Mouse (Mus musculus) CD4-positive helper T cell, adult 2 months (primary cell): ENCODE results near the gene Tsnax.

ENCODE experiments used
- DNase-seq: peaks from one replicate; pipeline ENCODE4 v3.0.0-alpha.2; 2012; ENCODE audit warnings: low read depth, missing footprints, low spot score

Gene Tsnax

DNA sequence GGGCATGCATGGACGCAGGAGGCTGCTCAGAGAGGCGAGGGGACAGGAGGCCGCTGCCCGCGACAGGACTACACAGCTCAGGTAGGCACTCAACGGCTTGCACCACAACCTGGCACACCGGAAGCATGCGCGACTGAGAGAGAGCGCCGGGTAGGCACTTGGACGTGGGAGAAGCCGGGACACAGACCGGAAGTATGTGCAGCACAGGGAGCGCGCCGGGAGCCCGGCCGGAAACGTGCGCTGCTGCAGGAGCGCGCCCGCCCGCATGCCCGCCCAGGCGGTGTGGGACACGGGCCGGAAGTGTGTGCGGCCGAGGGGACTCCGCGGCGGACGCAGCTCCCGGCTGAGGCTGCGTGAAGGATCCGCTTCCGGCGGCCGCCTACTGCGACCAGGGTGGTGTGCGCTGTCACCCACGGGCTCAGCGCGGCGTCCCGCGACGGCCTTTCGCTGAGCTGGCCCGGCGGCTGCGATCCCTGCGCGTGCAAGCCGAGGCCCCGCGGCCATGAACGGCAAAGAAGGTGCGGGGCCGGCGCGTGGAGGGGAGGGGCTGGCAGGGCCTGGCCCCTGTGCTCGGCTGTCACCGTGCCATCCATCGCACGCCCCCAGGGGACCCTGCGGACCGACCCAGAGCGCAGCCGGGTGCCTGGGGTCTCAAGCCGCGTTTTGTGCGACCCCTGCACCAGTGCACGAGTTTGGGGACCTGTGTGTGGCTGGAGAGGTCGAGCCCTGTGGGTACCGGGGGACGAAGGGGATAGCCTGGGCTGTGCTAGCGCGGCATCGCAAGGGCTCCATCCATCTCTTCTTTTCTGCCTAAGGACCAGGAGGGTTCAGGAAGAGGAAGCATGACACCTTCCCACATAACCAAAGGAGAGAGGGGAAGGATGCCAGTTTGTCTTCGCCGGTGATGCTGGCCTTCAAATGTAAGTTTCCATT is at the start of gene Tsnax:
TSS of gene Tsnax (plus strand) at position 303 of the 933 bp plus-strand sequence.
- peak; percentile 90 for DNase-seq

DNA sequence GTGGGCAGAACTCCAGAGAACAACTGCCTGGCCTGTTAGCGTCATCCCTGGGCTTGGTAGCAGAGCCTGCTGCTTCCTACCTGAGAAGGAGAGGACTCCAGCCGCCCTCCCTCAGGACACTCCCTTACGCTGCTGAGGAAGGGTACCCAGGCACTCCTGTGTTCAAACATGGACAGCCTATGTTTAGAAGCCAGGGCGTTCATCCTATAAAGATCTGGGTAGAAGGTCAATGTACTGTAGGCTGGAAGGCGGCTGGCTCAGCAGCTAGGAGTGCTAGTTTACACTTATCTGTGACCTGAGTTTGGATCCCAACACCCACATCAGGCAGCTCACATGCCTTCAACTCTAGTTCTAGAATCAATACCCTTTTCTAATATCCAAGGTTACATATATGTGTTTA is 49.6 kb upstream of the Tsnax start:
- DNase-seq: no peak

DNA sequence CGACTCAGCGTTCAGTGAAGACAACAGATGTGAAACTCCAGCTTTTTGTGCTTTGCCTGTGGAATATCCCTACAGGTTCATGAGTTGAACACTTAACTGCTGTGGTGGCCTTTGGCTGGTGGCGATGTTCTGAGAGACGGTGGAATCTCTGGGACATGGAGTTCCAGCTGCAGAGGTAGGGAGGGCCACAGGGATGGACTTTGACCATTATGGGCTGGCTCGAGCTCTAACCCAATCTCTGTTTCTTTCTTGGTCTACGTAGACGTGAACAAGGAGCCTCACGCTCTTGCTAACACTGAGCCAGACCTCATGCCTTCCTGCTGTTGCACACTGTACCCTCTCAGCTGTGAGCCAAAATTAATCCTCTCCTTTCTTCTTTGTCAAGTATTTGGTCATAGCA is 47.8 kb upstream of the Tsnax start:
- DNase-seq: no peak

DNA sequence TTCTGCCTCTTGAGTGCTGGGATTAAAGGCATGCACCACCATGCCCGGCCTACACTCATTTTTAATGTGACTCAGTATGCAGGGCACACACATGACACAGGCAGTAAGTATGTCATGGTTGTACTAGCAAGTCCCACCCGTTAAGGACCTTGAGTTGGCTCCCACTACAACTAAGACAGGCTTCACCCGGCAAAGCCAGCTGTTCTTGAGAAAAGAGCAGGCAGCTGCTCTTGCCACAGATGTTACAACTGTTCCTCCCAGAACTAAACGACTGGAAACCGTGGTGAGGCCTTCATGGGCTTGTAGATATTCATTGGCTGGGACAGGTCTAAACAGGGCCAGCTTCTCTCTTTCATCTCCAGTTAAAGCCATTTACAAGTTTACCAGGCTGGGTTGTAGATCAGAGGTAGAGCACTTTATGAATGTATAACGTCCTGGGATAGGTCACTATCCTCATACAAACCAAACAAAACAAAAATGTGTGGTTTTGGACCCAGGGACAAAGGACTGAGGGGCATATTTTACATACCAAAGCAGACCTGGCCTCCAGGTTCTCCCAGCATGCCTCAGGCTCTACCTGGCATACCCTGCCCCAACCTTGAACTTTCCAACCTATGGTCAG is 42.4 kb upstream of the Tsnax start:
- DNase-seq: no peak

DNA sequence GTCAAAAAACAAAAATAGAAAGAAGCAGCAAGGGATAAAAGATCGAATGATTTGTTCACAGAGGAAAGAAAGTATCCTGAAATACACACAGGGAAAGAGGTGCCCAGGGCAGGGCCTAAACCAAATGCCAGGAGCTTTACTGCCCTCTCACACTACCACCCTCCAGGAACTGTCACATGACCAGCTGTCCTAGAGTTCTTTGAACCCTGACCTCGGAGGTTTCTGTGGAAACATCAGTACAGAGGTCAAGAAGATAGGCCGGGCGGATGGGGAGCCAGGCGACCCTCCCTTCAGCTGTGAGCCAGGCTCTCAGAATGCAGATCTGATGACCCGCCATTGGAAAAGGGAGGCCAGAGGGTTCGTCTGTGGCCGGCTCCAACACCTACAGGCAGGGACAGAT is 39.6 kb upstream of the Tsnax start:
- DNase-seq: no peak

DNA sequence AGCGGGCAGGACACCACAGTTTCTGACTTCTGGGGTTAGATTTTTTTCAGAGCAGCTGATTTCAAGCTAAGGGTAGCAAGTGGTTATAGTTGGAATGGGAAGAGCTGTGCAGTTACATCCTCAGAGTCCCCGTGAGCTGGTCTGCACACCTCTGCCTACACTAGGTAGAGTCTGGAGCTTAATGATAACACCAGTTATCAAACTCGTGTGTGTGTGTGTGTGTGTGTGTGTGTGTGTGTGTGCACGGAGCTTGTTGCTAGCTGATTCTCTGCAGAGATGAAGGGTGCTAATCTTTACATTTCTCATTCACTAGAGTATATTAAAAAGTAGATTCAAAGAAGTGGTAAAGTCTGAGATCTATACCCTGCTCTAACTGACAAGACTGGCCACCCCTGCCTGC is 38.5 kb upstream of the Tsnax start:
- DNase-seq: no peak

DNA sequence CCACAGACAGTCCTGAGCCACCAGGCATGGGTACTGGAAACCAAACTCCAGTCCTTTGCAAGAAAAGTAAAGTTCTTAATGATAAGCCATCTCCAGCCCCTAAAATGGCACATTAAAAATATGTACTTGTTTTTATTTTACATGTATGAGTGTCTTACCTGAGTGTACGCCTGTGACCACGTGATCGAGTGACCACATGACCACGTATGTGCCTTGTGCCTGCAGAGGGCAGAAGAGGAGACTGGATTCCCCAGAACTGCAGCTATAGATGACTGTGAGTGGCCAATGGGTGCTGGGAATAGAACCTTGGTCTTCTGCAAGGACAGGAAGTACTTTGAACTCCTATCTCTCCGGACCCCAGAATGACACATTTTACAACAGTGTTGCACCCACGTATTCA is 36.6 kb upstream of the Tsnax start:
- DNase-seq: no peak

DNA sequence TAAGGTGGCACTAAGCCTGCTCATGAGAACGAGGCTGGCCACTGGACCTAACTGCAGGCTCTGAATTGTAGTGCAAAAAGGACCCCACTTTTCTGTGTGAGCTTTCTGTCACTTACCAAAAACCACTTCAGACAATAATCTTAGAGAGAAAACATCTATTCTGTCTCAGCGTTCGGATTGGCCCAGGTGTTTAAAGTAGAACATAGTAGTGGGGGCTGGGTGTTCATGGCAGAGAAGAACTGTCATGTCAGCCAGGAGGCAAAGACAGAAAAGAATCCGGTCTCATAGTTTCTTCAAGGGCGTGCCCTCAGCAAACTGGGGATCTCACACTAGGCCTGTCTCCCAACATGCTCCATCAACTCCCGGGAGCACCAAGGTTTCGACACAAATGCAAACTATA is 34.8 kb upstream of the Tsnax start:
- no peak for DNase-seq

DNA sequence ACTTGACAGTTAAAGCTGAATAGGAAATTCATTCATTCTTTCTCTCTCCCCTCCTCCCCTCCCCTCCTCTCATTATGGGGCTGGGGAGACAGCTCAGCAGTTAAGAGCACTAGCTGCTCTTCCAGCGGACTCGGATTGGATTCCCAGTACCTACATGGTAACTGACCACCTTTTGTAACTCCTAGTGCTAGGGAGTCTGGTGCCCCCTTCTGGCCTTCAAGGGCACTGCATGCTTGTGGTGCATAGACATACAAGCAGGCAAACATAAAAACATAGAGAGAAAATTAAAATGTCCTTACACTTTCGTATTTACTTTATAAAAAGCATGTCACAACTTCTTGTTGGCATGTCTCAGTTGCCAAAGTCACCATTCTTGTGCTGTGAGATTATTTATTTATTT is 32.8 kb upstream of the Tsnax start:
- DNase-seq: peak; percentile 10

DNA sequence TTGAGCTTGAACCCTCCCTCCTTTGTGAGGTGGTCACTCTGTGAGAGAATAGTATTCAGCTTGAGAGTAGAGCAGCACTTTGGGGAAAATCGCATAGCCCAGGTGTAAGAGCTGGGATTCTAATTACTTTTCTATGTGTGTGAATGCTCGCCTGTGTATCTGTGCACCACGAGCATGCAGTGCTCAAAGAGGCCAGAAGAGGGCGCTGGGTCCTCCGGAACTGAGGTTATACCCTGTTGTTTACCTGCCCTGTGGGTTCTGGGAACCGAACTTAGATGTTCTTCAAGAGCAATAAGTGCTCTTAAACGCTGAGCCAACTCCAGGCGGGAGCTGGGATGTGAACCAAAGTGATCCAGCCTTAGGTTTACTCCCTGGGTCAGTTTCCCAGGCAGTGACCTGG is 32.0 kb upstream of the Tsnax start:
- DNase-seq: no peak

DNA sequence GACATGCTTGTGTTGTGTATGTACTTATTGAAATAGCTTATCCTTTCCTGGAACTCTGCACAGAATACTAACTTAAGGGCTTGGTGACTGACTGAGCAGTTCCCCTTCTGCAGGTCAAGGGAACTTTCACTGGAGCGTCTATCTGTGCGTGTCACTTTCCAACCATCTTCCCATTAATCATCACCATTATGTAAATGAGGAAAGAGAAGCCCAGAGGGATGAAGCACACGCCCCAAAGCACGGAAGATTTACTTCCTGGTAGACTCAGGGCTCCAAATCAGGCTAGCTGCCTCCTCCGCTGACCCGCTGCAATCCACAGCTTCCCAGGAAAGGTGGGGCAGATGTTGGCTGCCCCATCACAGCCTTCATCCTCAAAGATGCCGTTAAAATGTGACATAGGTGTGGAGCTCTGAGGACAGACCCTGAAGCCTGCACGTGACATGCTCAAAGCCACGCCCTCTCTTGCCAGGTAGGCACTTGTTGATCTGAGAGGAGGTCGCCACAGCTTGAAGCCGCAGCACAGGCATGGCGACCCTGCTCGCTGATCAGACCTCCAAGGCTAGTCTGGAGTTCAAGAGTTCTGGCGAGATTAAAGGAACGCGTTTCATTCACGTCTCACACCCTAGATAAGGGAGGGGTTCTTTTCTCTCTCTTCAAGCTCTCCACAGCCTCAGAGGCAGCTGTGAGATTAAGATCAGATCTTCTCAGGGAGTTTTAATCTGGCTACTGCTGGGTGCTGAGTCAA is 21.7 kb upstream of the Tsnax start:
- DNase-seq: peak; percentile 13

DNA sequence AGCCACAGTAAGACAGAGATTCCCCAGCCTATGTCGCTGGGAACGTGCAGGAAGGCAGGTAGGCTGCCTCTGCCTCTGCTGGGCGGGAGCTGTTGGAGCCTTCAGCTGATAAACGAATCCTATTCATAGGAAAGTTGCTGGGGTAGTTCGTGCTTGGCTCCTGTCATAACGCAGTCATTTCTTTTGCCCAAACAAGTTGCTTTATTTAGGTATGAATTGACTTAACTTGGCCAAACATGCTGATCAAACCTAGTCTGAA is 21.2 kb upstream of the Tsnax start:
- DNase-seq: no peak

DNA sequence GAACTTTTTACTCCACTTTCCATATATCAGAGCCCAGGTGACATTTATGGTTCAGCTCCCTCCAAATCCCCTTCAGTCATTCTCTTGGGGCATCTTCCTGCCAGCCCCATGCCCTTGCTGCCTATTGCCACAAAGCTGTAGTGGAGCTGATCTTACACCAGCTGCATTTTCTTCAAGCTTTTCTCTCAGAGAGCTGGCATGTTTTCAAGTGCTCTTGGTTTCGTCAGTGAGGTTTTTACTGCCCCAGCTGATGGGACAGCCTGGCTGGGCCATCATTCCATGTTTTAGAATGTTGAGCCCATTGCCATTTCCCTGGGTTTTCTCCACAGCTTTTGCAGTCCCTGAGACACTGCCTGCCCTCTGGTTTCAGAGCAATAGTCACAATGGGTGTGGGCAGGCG is 17.0 kb upstream of the Tsnax start:
- no peak for DNase-seq

DNA sequence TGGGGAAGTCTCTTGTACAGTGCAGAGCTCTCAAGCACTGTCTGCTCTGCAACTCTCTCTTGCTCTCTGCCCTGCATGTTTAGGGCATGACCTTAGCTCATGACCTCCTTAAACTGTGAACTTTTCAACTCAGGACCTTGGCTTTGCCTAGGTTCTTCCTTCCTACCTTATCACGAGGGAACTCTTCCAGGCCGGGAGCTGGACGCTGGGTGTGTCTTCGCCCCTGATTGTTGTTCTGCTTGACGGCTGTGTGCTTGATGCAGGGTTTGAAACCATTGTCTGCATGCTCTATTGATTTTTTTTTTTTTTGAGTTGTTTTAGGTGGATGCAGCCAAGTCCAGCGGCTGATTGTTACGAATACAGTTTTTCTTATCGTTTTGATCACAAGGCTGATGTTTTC is 11.3 kb downstream of the Tsnax start:
- DNase-seq: no peak

DNA sequence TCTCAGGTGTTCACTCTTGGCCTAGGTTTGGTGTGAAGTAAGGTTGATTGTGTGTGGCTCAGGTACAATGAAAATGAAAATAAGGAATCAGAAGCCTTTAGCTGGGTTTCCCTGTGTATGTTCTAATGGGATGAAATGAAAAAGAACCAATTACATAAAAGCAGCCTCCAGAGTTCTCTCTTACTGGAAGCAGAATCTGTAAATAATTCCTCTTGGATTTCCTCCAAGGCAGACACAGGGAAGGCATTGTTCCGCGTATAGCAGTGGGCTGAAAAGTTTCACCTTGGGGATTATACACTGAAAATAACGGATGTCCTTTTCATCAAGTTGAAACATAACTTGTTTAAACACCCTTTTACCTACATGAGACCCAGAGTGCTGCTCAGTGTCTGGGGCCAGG is 14.4 kb downstream of the Tsnax start:
- DNase-seq: no peak

DNA sequence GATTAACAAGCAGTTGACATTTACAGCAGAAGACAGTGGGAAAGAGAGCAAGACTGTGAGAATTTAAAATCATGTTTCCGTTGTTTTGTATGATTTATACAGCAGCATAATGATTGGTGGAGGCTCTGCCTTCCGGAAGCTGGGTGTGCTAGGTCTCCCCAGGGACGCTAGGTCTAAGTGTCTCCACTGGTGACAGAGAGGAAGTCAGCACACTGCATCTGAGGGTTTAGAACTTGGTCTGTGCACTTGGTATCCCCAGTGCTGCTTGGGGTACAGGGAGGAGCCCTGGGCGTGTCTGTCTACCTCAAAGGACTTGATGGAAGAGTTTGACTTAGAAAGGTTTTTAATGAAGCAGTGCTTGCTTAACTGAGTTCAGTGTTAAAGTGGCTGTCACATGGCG is 16.0 kb downstream of the Tsnax start:
- no peak for DNase-seq

DNA sequence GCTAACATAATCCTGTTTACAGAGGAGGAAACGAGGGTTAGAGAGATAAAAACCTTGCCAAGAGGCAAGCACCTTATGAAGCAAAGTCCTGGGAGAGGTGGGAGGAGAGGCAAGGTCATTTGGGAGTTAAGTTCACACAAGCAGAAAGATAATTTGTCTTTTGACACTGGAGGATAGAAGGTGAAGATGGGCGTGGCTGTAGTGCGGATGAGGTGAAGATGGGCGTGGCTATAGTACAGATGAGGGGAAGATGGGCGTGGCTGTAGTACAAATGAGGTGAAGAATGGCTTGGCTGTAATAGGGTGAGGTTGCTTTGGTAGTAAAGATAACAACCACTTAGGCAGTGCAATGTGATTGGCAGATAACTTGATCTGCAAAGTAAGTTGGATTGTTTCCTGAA is 18.5 kb downstream of the Tsnax start:
- DNase-seq: no peak

DNA sequence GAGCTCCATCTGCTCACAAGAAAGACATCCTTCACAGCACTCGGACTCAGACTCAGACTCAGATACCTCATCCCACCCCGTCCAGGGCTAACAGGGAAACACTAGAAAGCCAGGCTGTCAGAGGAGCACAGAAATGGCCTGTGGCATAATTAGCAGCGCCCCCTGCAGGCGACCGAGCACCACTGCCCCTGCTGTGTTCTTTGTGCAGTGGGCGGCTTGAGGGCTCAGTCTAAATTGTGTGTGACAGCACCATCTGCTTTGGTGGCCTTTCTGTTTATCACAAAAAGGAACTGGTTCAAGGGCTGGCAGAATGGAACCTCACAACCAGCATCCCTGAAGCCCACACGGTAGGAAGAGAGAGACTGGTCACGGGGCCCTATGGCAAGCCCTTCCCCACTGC is 21.9 kb downstream of the Tsnax start:
- DNase-seq: peak; percentile 57

DNA sequence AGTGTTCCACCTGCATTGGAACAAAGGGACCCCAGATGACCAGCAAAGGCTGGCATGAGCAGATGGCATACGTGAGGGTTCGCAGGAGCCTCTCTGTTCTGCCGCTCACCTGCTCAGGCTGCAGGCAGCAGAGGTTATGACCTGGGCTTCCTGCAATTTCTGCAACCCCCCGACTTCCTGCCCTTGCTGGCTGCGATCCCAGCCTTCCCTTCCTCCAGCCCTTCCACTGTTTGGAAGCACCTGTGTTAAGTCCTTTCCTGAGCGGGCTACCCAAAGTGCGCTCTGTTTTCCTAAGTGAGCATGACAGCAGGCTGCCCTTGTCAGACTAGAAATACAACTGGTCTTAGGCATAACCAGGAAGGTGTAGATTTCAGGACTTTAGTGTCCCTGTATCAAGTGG is 24.3 kb downstream of the Tsnax start:
- DNase-seq: no peak

DNA sequence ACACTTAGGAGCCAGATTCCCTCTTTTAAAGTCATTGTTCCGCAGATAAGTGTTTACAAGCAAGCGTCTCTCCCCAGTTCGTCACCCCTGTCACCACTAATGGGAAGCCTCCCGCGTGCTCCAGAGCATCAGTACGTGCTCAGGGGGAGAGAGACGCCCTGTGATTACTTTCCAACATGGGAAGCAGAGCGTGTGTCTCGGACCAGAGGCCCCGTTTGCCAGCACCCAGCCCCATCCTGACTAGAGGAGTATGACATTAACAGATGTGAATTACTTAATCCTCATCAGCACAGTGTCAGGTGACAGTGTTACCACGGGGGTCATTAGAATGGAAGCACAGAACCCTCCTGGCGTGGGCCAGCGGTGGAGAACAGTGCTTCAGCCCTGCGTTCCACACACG is 25.9 kb downstream of the Tsnax start:
- DNase-seq: no peak

DNA sequence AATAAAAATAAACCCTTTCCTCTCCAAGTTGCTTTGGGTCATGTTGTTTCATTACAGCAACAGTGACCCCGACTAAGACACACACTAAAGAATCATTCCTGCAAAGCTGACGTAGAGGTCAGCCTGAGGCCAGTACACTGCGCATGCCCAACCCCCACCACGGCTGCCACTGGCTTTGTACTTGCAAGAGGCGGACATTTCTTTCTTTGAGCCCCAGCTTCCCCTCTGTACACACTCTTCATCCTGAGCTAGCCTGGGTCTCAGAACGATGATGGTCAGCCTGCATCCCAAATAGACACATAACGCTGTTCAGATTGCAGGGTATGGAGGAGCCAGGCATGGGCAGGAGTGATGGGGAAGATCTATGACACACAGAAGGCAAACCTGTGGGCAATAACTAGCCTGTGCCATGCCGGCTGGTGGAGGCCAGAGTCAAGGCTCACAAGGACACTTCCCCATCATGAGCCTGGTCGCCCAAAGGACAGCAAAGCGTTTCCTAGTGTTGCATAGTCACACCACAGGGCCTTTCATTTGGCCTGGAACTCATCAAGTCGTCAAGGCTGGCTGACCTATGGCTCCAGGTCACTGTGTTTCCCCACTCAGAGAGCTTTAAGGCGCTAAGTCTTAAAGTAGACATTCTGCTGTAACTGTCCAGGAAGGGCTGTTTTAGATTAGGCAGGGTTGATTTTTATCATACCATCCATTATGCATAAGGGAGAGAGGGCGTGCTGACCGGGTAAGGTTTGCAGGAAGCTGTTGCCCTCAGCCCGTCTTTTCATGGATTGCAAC is 28.0 kb downstream of the Tsnax start:
- no peak for DNase-seq

DNA sequence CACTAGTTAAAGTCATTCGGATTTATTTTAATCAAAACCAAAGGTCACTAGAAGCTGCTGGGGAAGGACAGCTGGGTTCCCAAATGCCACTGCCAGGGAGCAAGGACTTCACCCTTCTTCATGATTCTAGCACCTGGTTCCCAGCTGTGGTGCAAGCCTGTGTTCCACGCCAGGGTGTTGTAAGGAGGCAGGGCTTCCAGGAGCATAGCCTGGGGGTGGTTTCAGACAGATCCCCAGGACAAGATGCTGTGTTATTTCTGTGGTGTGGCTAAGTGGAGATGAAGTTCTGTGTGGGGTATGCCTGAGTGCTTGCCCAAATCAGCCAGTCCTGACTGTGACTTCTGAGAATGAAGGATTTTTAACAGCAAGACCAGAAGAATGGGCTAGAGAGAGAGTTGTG is 28.7 kb downstream of the Tsnax start:
- DNase-seq: no peak
